ENCODE assay signal across 9 mouse cellular contexts in genomic region chr6:30674714-30675280, GRCm38 (mm10). TPM values are rescaled to one million over a fixed set of nuclear protein-coding genes. Genes with fewer than 3 reads are reported as not detected.
DNase-seq lines count a peak whose midpoint lies in the region; ATAC-seq lines count a peak whose summit lies in the region.
"Had no signal": no experiment of that assay in that cellular context is flagged by ENCODE, and none has a peak within 500 bp of the region (broad histone marks: within the 10 kb centered on the region; RNA-seq: fewer than 3 reads in every experiment).

No protein-coding gene starts in this region.

- peak; percentile 41 for DNase-seq in heart, adult 8-10 months (ENCODE audit: low spot score)
- no peak for DNase-seq in heart, postnatal 36 days
- peak; percentile 52 for DNase-seq in embryonic facial prominence, embryonic 11.5 days (ENCODE audit: low spot score)
- peak; percentile 40 for DNase-seq in hindbrain, embryonic 11.5 days (ENCODE audit: low spot score)
- peak; percentile 90 for DNase-seq in midbrain, embryonic 11.5 days (ENCODE audit: low spot score, missing footprints)
- DNase-seq in spleen, adult 18-20 months = no peak
- DNase-seq in left cerebral cortex, postnatal 10 days (ENCODE audit: extremely low spot score in 1 of 2, low spot score in 2 of 2) = no peak

- peaks cover 2% of the 10 kb centered on the region; the same call in 1 of the 2 replicates for H3K4me1 ChIP-seq in embryonic facial prominence, embryonic 11.5 days (ENCODE audit: control insufficient read depth, insufficient read depth, low read length)
- H3K4me1 ChIP-seq in hindbrain, embryonic 11.5 days (replicated peaks; ENCODE audit: control insufficient read depth, insufficient read depth, low read length) = peaks cover 17% of the 10 kb centered on the region
- peaks cover 33% of the 10 kb centered on the region for H3K4me1 ChIP-seq in midbrain, embryonic 11.5 days (ENCODE audit: control insufficient read depth, insufficient read depth, low read length)

- ATAC-seq in embryonic facial prominence, embryonic 11.5 days (replicated peaks; ENCODE audit: insufficient number of reproducible peaks, low FRiP score, low TSS enrichment, low read depth) = 0 out of 2 replicates have a peak, but pooled peaks have one; percentile 13
- peak; percentile 58; the same call in 1 of the 2 replicates for ATAC-seq in hindbrain, embryonic 11.5 days (ENCODE audit: low FRiP score)
- peak; percentile 21; the same call in 1 of the 2 replicates for ATAC-seq in midbrain, embryonic 11.5 days (ENCODE audit: low FRiP score)
- ATAC-seq in monocyte, adult 5-6 weeks (replicated peaks; ENCODE audit: insufficient number of reproducible peaks, low FRiP score, low TSS enrichment, poor library complexity, severe bottlenecking) = no peak

- peak overlapping the region; percentile 66; the same call in 1 of the 2 replicates for H3K9ac ChIP-seq in embryonic facial prominence, embryonic 11.5 days (replicated peaks; ENCODE audit: low read length)
- peak overlapping the region; percentile 70; the same call in 1 of the 2 replicates for H3K9ac ChIP-seq in hindbrain, embryonic 11.5 days (ENCODE audit: low read depth, low read length)
- no peak overlapping the region; the same call in 1 of the 2 replicates for H3K9ac ChIP-seq in midbrain, embryonic 11.5 days (ENCODE audit: low read length)

- H3K4me2 ChIP-seq in embryonic facial prominence, embryonic 11.5 days (ENCODE audit: low read depth, low read length) = no peak overlapping the region
- no peak overlapping the region for H3K4me2 ChIP-seq in hindbrain, embryonic 11.5 days (replicated peaks; ENCODE audit: low read depth, low read length)
- peak overlapping the region; percentile 5; the same call in 1 of the 2 replicates for H3K4me2 ChIP-seq in midbrain, embryonic 11.5 days

- no peaks in the 10 kb centered on the region for H3K9me3 ChIP-seq in embryonic facial prominence, embryonic 11.5 days (replicated peaks; ENCODE audit: control insufficient read depth, low read length)
- no peaks in the 10 kb centered on the region for H3K9me3 ChIP-seq in hindbrain, embryonic 11.5 days (ENCODE audit: control insufficient read depth, low read length)
- no peaks in the 10 kb centered on the region for H3K9me3 ChIP-seq in midbrain, embryonic 11.5 days (ENCODE audit: control insufficient read depth, low read length)

- no peak overlapping the region for H3K4me3 ChIP-seq in embryonic facial prominence, embryonic 11.5 days (ENCODE audit: low read depth, low read length)
- H3K4me3 ChIP-seq in hindbrain, embryonic 11.5 days (ENCODE audit: low read depth, low read length) = no peak overlapping the region
- H3K4me3 ChIP-seq in midbrain, embryonic 11.5 days (ENCODE audit: low read depth, low read length) = no peak overlapping the region

- 41% methylated on average over 9 of the region's 9 CpGs for WGBS in embryonic facial prominence, embryonic 11.5 days
- 50% methylated on average over 9 of the region's 9 CpGs for WGBS in hindbrain, embryonic 11.5 days
- WGBS in midbrain, embryonic 11.5 days = 49% methylated on average over 9 of the region's 9 CpGs

- H3K36me3 ChIP-seq in embryonic facial prominence, embryonic 11.5 days (replicated peaks; ENCODE audit: control insufficient read depth, insufficient read depth, low read depth, low read length) = no peaks in the 10 kb centered on the region
- no peaks in the 10 kb centered on the region for H3K36me3 ChIP-seq in hindbrain, embryonic 11.5 days (ENCODE audit: control insufficient read depth, insufficient read depth, low read length)
- H3K36me3 ChIP-seq in midbrain, embryonic 11.5 days (ENCODE audit: control insufficient read depth, insufficient read depth, low read length) = no peaks in the 10 kb centered on the region

- peak overlapping the region; percentile 88 for H3K27ac ChIP-seq in embryonic facial prominence, embryonic 11.5 days (replicated peaks; ENCODE audit: low read depth, low read length)
- H3K27ac ChIP-seq in hindbrain, embryonic 11.5 days (ENCODE audit: low read depth, low read length) = peak overlapping the region; percentile 91
- H3K27ac ChIP-seq in midbrain, embryonic 11.5 days (ENCODE audit: low read depth, low read length) = peak overlapping the region; percentile 57

- no peaks in the 10 kb centered on the region for H3K27me3 ChIP-seq in embryonic facial prominence, embryonic 11.5 days (ENCODE audit: control insufficient read depth, insufficient read depth, low read length)
- no peaks in the 10 kb centered on the region for H3K27me3 ChIP-seq in hindbrain, embryonic 11.5 days (ENCODE audit: control insufficient read depth, insufficient read depth, low read length)
- H3K27me3 ChIP-seq in midbrain, embryonic 11.5 days (ENCODE audit: control insufficient read depth, insufficient read depth, low read length) = no peaks in the 10 kb centered on the region
- H3K27me3 ChIP-seq: CH12.LX had no signal

- intact Hi-C loops in heart, postnatal 36 days (cut with DNase I) = no loop called here
- intact Hi-C loops in left cerebral cortex, postnatal 10 days (cut with DNase I) = no loop called here

RNA-seq across cellular contexts. Expression of gene Cep41, which starts 18.8 kb away (rescaled TPM):
- total RNA-seq in heart, adult 8-10 months (2022) = 1 to 10 TPM; 1.5 to 3.4 (median 2.1) TPM
- 1 to 10 TPM; 2.5 to 2.7 TPM for total RNA-seq in heart, postnatal 36 days (2021)
- polyA plus RNA-seq in embryonic facial prominence, embryonic 11.5 days (2014; fragmentation: Nextera tagmentation; extraction: Ambion mirVana) = 23.7 and 28.1 TPM in 2 replicates
- polyA plus RNA-seq in hindbrain, embryonic 11.5 days (2014; fragmentation: Nextera tagmentation; extraction: Ambion mirVana) = 19.7 and 26.8 TPM in 2 replicates
- polyA plus RNA-seq in midbrain, embryonic 11.5 days (2014; fragmentation: Nextera tagmentation; extraction: Ambion mirVana) = 23.8 and 24.5 TPM in 2 replicates
- 1 to 10 TPM; 7.1 to 7.8 TPM for total RNA-seq in left cerebral cortex, postnatal 10 days (2021)
- total RNA-seq in monocyte, adult 5-6 weeks (2017) = 1.0 to 10.0 TPM in 2 of 3 replicates, not detected in the other

RNA-seq across cellular contexts. Expression of gene Cpa1, which starts 35.8 kb away (rescaled TPM):
- total RNA-seq in heart, adult 8-10 months (2022) = under 1 TPM in 2 of 4 experiments, not detected in 2; 0.19 to 0.20 TPM
- total RNA-seq in heart, postnatal 36 days (2021) = under 1 TPM in 1 of 2 experiments, not detected in 1; 0.27 TPM
- 0.17 and 0.21 TPM in 2 replicates for polyA plus RNA-seq in embryonic facial prominence, embryonic 11.5 days (2014; fragmentation: Nextera tagmentation; extraction: Ambion mirVana)
- polyA plus RNA-seq in hindbrain, embryonic 11.5 days (2014; fragmentation: Nextera tagmentation; extraction: Ambion mirVana) = 0.11 and 0.28 TPM in 2 replicates
- polyA plus RNA-seq in midbrain, embryonic 11.5 days (2014; fragmentation: Nextera tagmentation; extraction: Ambion mirVana) = 0.08 TPM in 1 of 2 replicates, not detected in the other
- total RNA-seq in left cerebral cortex, postnatal 10 days (2021) = not detected
- total RNA-seq in monocyte, adult 5-6 weeks (2017) = not detected in 3 replicates
- total RNA-seq: CH12.LX had no signal

RNA-seq across cellular contexts. Expression of gene Mest, which starts 48.5 kb away (rescaled TPM):
- 1 to 10 TPM; 3.2 to 9.2 (median 7.6) TPM for total RNA-seq in heart, adult 8-10 months (2022)
- 10 to 100 TPM; 12.0 to 15.5 TPM for total RNA-seq in heart, postnatal 36 days (2021)
- polyA plus RNA-seq in embryonic facial prominence, embryonic 11.5 days (2014; fragmentation: Nextera tagmentation; extraction: Ambion mirVana) = 1,816 and 1,902 TPM in 2 replicates
- polyA plus RNA-seq in hindbrain, embryonic 11.5 days (2014; fragmentation: Nextera tagmentation; extraction: Ambion mirVana) = 1,131 and 1,227 TPM in 2 replicates
- 1,255 and 1,269 TPM in 2 replicates for polyA plus RNA-seq in midbrain, embryonic 11.5 days (2014; fragmentation: Nextera tagmentation; extraction: Ambion mirVana)
- total RNA-seq in left cerebral cortex, postnatal 10 days (2021) = 100 to 1,000 TPM; 102 to 105 TPM
- total RNA-seq in monocyte, adult 5-6 weeks (2017) = 0.86 to 2.5 TPM in 2 of 3 replicates, not detected in the other

Comparison
In these comparisons a context has a peak if more than half of its experiments do, and no peak if none do; other contexts are left out.
1. DNase-seq: peak in heart, adult 8-10 months (single experiment), embryonic facial prominence, embryonic 11.5 days (single experiment), hindbrain, embryonic 11.5 days (single experiment) and midbrain, embryonic 11.5 days (single experiment); none in heart, postnatal 36 days (0 of 2), spleen, adult 18-20 months (0 of 2) and left cerebral cortex, postnatal 10 days (0 of 2).
2. RNA of gene Mest, which starts 48.5 kb away (total RNA-seq): 102 to 105 TPM in left cerebral cortex, postnatal 10 days; 12.0 to 15.5 TPM in heart, postnatal 36 days, 3.2 to 9.2 TPM in heart, adult 8-10 months and 0.86 to 2.5 TPM in monocyte, adult 5-6 weeks; every median in the first group is over 4 times any median in the second.
3. Peak in every context shown above with its lines, with median percentiles within 50 percentile points of each other: H3K27ac ChIP-seq.